17 mouse cellular contexts compared by ENCODE assay signal in genomic region chr19:54932579-54932978, GRCm38 (mm10).
DNase-seq lines count a peak whose midpoint lies in the region.
"Had no signal": no experiment of that assay in that cellular context is flagged by ENCODE, and none has a peak within 500 bp of the region (broad histone marks: within the 10 kb centered on the region; RNA-seq: fewer than 3 reads in every experiment).

No protein-coding gene starts in this region.

- DNase-seq in layer of hippocampus, adult 11-12 months (ENCODE audit: low spot score): peak; percentile 10
- no peak for DNase-seq in layer of hippocampus, postnatal 10 days (ENCODE audit: low spot score in 2 of 2)
- peak; percentile 32 to 50 for DNase-seq in right cerebral cortex, postnatal 10 days (ENCODE audit: low spot score in 2 of 2)
- no peak for DNase-seq in right cerebral cortex, postnatal 25 days
- DNase-seq in NIH3T3 (ENCODE audit: low read depth): peak; percentile 48
- no peak for DNase-seq in lung, postnatal 36 days
- no peak for DNase-seq in natural killer cell, adult 2 months (ENCODE audit: low spot score in 2 of 2)
- DNase-seq: adrenal gland, adult 8-10 months; cerebellum, adult 9-10 months; heart, postnatal 14 days; kidney, adult 18-20 months; kidney, postnatal 25 days; left cerebral cortex, postnatal 4 days; liver, postnatal 0 days; lung, postnatal 4 days; retina, postnatal 1 day; thymus, postnatal 4 days had no signal

Comparison
In these comparisons a context has a peak if more than half of its experiments do, and no peak if none do; other contexts are left out.
1. DNase-seq: peak in layer of hippocampus, adult 11-12 months (single experiment), right cerebral cortex, postnatal 10 days (2 of 2) and NIH3T3 (single experiment); none in layer of hippocampus, postnatal 10 days (0 of 2), right cerebral cortex, postnatal 25 days (single experiment), lung, postnatal 36 days (single experiment) and natural killer cell, adult 2 months (0 of 2).